Mouse (Mus musculus) erythroid progenitor cell, adult 5-6 weeks (primary cell): ENCODE data around the gene Rab2b. TPM values are rescaled to one million over a fixed set of nuclear protein-coding genes. Genes with fewer than 3 reads are reported as not detected.

Experiments
- ATAC-seq: replicated peaks from 2 replicates; pipeline ENCODE4 v1.8.0; 2016; ENCODE audit warnings: moderate number of reproducible peaks, mild to moderate bottlenecking, moderate TSS enrichment, inconsistent platforms; ENCODE audit not compliant: poor library complexity, low FRiP score, severe bottlenecking
- total RNA-seq, 2 experiments: library from RNA; stranded (forward) in 1 of 2; stranded (reverse) in 1 of 2; fragments of 150-400 nt in 1 of 2; fragments of 186-747, 209-891 nt in 1 of 2; gene quantifications; 2 replicates each; pipeline versions ENCODE4 v1.2.3 to v1.2.4; 2015 to 2017; ENCODE audit warnings: low replicate concordance in 2 of 2

Gene Rab2b
- total RNA-seq, 2 experiments from 2014 or later: 2.7 to 6.3 TPM

- no peak for ATAC-seq
Observed at GRCm38 (mm10) chr14:52283629-52284028, 4.3 kb upstream of the Rab2b start.

DNA sequence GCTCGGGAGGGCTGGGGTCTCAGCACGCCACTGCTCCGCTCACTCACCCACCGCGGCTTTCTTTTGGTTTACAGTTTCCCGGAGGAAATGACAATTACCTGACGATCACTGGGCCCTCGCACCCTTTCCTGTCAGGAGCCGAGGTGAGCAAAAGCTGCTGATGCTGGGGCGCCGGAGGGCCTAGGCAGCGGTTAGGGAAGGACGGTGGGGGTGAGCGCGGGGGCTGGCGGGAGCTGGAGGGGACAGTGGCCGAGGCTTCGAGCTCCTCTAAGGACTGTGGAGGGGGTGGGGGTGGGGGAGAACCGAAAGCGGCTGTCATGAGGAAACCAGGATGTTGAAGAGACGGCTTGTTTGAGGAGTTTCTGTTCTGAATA, 389 bp upstream of the Rab2b start:
- peak; percentile 32 for ATAC-seq

DNA sequence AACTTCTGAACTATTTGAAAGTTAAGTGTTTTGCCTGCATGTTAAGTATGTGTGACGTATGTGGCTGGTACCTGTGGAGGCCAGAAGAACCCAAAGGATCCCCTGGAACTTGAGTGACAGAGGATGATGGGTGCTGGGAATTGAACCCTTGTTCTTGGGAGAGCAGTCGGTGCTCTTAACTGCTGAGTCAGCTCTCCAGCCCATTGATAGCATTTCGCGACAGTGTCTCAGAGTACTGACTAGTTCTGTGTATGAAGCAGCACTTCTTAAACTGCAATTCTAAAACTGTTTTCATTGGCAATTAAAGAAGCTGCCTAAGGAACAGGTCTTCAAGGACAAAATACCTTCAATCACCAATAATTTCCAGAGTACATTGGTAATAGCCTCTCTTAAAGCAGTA, 2.1 kb downstream of the Rab2b start:
- ATAC-seq: no peak

- no peak for ATAC-seq
Observed at GRCm38 (mm10) chr14:52272781-52273180, 6.6 kb downstream of the Rab2b start.

DNA sequence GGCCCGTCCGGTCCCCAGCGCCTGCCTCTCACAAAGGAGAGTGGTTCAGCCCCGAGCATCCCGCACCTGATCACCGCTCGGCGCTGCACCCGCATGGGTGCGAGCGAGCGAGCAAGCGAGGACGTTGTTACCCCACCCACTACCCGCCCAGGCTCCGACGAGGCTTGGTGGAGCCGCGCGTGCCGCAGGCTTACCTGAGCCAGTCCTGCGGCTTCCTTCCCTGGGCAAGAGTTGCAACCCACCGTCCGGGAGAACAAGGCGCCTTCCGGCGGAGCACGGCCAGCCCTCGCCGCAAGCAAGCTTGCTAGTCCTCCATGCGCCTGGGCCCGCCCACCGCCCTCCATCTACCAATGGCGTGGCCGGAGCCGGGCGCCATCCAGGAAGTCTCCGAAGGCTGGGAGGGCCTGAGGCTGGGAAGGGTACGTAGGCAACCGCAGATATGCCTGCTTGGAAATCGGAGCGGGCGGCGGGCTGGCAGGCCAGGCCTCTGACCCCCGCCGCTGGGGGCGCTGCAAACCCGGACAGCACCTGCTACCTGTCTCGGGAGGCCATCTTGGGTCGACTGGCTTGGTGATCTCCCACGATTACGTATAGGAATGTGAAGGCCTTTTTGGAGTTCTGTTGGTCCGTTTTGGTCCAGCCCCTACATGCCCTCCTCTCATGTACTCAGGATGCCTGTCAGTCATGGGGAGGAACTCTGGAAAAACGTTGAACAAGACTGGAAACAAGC, 21.7 kb downstream of the Rab2b start, which contains the start of gene Chd8:
Gene Chd8 (minus strand): TSS at position 297 of the 730 bp plus-strand sequence.
- peak; percentile 99 for ATAC-seq

DNA sequence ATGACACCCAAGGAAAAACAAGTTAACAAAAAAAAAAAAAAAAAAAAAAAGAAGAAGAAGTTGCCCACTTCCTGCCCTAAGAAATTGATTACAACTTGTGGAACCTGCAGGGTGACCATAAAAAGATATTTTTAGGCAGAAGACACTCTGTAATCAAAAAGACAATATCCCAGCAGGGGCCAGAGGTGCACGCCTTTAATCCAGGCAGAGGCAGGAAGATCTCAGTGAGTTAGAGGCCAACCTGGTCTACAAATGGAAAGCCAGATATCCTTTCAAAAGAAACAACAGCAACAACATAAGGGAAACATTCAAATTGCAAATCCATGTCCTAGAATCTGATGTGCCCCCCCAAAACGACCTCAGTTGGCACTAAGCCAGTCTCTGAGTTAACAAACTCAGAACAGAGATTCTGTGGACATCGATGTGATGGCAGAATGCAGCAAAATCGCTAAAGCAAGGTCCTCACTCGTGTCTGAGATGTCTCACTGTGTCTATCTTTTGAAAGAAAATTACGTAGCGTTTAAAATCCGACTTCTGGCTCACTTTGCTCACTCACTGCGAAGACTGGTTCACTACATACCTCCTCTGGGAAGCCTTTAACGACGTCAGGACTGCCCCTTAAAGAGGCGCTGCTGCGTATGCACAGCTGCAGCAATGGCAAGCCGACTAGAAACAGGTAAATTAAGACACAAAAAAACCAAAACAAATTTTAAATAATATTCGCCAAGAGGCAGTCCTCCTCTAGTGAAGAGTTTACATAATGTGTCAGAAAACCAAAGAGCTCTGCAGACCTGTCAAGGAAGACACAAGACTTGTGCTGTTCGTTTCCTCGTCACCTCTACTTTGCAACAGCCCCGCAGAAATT, 22.8 kb downstream of the Rab2b start:
- no peak for ATAC-seq

GRCm38 (mm10) chr14:52246129-52246528, 33.2 kb downstream of the Rab2b start:
- no peak for ATAC-seq

DNA sequence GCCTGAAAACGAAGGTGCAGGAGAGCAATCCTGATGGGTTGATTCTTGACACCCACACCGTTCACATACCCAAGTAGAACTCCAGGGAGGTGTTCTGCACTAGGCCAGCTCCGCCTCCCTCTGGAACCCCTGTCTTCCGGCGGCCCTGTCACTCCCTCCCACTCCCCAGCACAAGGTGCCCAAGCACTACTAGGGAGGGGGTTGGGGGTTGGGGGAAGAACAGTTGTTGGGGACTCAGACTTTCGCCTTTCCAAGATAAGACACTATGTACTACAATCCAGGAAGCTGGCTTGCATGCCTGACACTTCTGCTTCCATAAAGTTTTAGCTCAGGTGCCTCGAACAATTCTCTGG, 34.7 kb downstream of the Rab2b start:
- ATAC-seq: no peak; the same call in 1 of the 2 replicates

- ATAC-seq: peak; percentile 99
Observed at GRCm38 (mm10) chr14:52244041-52244689, 35.2 kb downstream of the Rab2b start.

DNA sequence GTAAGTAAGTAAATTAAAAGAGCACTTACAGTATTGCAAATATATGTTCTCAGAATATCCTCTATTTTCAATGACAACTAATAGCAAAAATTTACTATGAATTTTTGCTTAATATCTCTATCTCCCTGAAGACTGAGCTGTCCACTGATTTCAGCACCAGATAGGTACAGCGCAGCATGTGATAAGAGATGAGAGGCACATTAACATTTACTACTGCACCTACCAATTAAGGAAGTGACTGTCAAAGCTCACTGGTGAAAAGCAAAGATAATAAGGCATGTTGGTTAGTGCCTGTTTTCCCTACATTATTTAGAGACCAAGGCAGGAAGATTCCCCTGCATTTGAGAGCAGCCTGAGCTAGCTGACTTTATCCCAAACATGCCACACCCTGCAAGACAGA, 43.1 kb downstream of the Rab2b start:
- no peak for ATAC-seq

DNA sequence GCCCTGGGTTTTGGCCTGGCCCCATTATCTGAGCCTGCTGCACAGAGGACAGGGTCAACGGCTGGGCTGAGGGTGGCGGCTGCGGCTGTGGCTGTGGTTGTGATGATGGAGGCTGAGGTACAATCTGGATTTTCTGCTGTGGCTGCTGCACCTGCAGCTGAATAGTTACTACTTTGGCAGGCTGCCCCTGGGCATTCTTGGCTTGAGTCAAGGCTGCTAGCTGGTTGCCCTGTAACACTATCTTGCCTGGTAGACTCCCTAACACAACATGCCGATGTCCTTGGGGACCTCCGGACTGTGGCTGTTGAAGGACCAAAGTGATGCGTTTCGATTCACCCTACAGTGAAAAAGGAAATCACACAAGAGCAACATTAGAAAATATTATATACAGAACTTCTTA, 44.2 kb downstream of the Rab2b start:
- no peak for ATAC-seq

- no peak for ATAC-seq
Observed at GRCm38 (mm10) chr14:52232249-52232648, 47.1 kb downstream of the Rab2b start.

GRCm38 (mm10) chr14:52225972-52226371, 53.4 kb downstream of the Rab2b start:
- no peak for ATAC-seq

DNA sequence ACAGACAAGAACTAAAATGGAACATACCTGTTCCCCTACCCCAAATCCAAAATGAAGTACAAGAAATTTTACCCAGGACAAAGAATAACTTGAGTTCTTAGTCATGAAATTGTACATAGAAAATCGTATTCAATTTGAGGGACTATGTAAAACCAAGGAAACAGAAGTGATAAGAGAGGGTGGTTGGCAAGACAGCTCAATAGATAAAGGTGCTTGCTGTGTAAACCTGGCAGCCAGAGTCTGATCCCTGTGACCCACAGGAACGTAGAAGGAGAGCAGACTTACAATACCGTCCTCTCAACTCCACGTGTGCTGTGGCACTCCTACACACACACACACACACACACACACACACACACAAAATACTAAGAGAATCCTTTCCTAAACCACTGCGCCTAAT, 62.1 kb downstream of the Rab2b start:
- peak; percentile 65; the same call in 1 of the 2 replicates for ATAC-seq

Other genes starting within 250 kb of the Rab2b start
- gene Olfr221, start 237.1 kb downstream of the Rab2b start, total RNA-seq (2015; ENCODE audit: low replicate concordance): not detected in 2 replicates
- gene Olfr221, start 237.1 kb downstream of the Rab2b start, total RNA-seq (2017; ENCODE audit: low replicate concordance): not detected in 2 replicates
- gene Hnrnpc, start 175.5 kb downstream of the Rab2b start, total RNA-seq (2015; ENCODE audit: low replicate concordance): 211 and 286 TPM in 2 replicates
- 222 and 316 TPM in 2 replicates for gene Hnrnpc, start 175.5 kb downstream of the Rab2b start, total RNA-seq (2017; ENCODE audit: low replicate concordance)
- gene Rpgrip1, start 168.8 kb downstream of the Rab2b start, total RNA-seq (2015; ENCODE audit: low replicate concordance): 0.36 and 10.1 TPM in 2 replicates
- 1.3 and 9.9 TPM in 2 replicates for gene Rpgrip1, start 168.8 kb downstream of the Rab2b start, total RNA-seq (2017; ENCODE audit: low replicate concordance)
- 84.0 and 91.8 TPM in 2 replicates for gene Supt16, start 82.1 kb downstream of the Rab2b start, total RNA-seq (2015; ENCODE audit: low replicate concordance)
- gene Supt16, start 82.1 kb downstream of the Rab2b start, total RNA-seq (2017; ENCODE audit: low replicate concordance): 174 and 231 TPM in 2 replicates
- gene Chd8, start 21.8 kb downstream of the Rab2b start, total RNA-seq (2015; ENCODE audit: low replicate concordance): 53.0 and 95.2 TPM in 2 replicates
- gene Chd8, start 21.8 kb downstream of the Rab2b start, total RNA-seq (2017; ENCODE audit: low replicate concordance): 69.4 and 84.6 TPM in 2 replicates
- gene Tox4, start 399 bp downstream of the Rab2b start, total RNA-seq (2015; ENCODE audit: low replicate concordance): 14.7 and 27.0 TPM in 2 replicates
- gene Tox4, start 399 bp downstream of the Rab2b start, total RNA-seq (2017; ENCODE audit: low replicate concordance): 20.1 and 20.3 TPM in 2 replicates
- 12.2 and 24.9 TPM in 2 replicates for gene Mettl3, start 25.6 kb upstream of the Rab2b start, total RNA-seq (2015; ENCODE audit: low replicate concordance)
- gene Mettl3, start 25.6 kb upstream of the Rab2b start, total RNA-seq (2017; ENCODE audit: low replicate concordance): 22.7 and 38.7 TPM in 2 replicates
- 1.1 TPM in 1 of 2 replicates, not detected in the other for gene Sall2, start 49.2 kb upstream of the Rab2b start, total RNA-seq (2015; ENCODE audit: low replicate concordance)
- 0.13 and 0.30 TPM in 2 replicates for gene Sall2, start 49.2 kb upstream of the Rab2b start, total RNA-seq (2017; ENCODE audit: low replicate concordance)
- not detected in 2 replicates for gene Olfr1513, start 76.9 kb upstream of the Rab2b start, total RNA-seq (2015; ENCODE audit: low replicate concordance)
- not detected in 2 replicates for gene Olfr1513, start 76.9 kb upstream of the Rab2b start, total RNA-seq (2017; ENCODE audit: low replicate concordance)
- not detected in 2 replicates for gene Olfr1512, start 99.6 kb upstream of the Rab2b start, total RNA-seq (2015; ENCODE audit: low replicate concordance)
- gene Olfr1512, start 99.6 kb upstream of the Rab2b start, total RNA-seq (2017; ENCODE audit: low replicate concordance): not detected in 2 replicates
- not detected in 2 replicates for gene Olfr1511, start 117.8 kb upstream of the Rab2b start, total RNA-seq (2015; ENCODE audit: low replicate concordance)
- not detected in 2 replicates for gene Olfr1511, start 117.8 kb upstream of the Rab2b start, total RNA-seq (2017; ENCODE audit: low replicate concordance)
- gene Olfr1510, start 134.8 kb upstream of the Rab2b start, total RNA-seq (2015; ENCODE audit: low replicate concordance): not detected in 2 replicates
- not detected in 2 replicates for gene Olfr1510, start 134.8 kb upstream of the Rab2b start, total RNA-seq (2017; ENCODE audit: low replicate concordance)
- not detected in 2 replicates for gene Olfr1509, start 163.4 kb upstream of the Rab2b start, total RNA-seq (2015; ENCODE audit: low replicate concordance)
- not detected in 2 replicates for gene Olfr1509, start 163.4 kb upstream of the Rab2b start, total RNA-seq (2017; ENCODE audit: low replicate concordance)
- not detected in 2 replicates for gene Olfr1508, start 187.9 kb upstream of the Rab2b start, total RNA-seq (2015; ENCODE audit: low replicate concordance)
- gene Olfr1508, start 187.9 kb upstream of the Rab2b start, total RNA-seq (2017; ENCODE audit: low replicate concordance): not detected in 2 replicates
- not detected in 2 replicates for gene Olfr1507, start 216.2 kb upstream of the Rab2b start, total RNA-seq (2015; ENCODE audit: low replicate concordance)
- gene Olfr1507, start 216.2 kb upstream of the Rab2b start, total RNA-seq (2017; ENCODE audit: low replicate concordance): not detected in 2 replicates